Mouse (Mus musculus) forebrain, postnatal 0 days (tissue): ENCODE measurements around the gene Mrm1. TPM values are rescaled to one million over a fixed set of nuclear protein-coding genes. Genes with fewer than 3 reads are reported as not detected.

Source experiments
- ATAC-seq: fragments of 200-750 bp; cut with Nextera tagmentation; 2 replicates; pipeline ENCODE4 v1.8.0; 2017; ENCODE audit warnings: mild to moderate bottlenecking, moderate library complexity
- DNase-seq: peaks from one replicate; pipeline ENCODE4 v3.0.0-alpha.2; 2015
- H3K27ac ChIP-seq: fragments of 300-500 bp; sonication (generic); 2 replicates; pipeline ENCODE4 v1.5.1; 2014; ENCODE audit warnings: low read depth, mild to moderate bottlenecking, antibody characterized with exemption, low read length, moderate library complexity, mixed read lengths
- H3K27me3 ChIP-seq: fragments of 300-500 bp; sonication (generic); 2 replicates; pipeline ENCODE4 v1.6.1; 2014; ENCODE audit warnings: mild to moderate bottlenecking, low read length, mixed read lengths; ENCODE audit not compliant: insufficient read depth
- H3K36me3 ChIP-seq: fragments of 300-500 bp; sonication (generic); 2 replicates; pipeline ENCODE4 v1.6.1; 2014; ENCODE audit warnings: mild to moderate bottlenecking, moderate library complexity; ENCODE audit not compliant: insufficient read depth
- H3K4me1 ChIP-seq: fragments of 300-500 bp; sonication (generic); 2 replicates; pipeline ENCODE4 v1.6.1; 2014; ENCODE audit warnings: antibody characterized with exemption; ENCODE audit not compliant: insufficient read depth
- H3K4me2 ChIP-seq: fragments of 300-500 bp; sonication (generic); 2 replicates; pipeline ENCODE4 v1.6.1; 2014; ENCODE audit warnings: low read depth, mild to moderate bottlenecking, moderate library complexity
- H3K4me3 ChIP-seq: fragments of 300-500 bp; sonication (generic); 2 replicates; pipeline ENCODE4 v1.5.1; 2014; ENCODE audit warnings: low read depth, low read length, mixed read lengths
- H3K9ac ChIP-seq: fragments of 300-500 bp; sonication (generic); 2 replicates; pipeline ENCODE4 v1.6.1; 2014; ENCODE audit warnings: mild to moderate bottlenecking
- H3K9me3 ChIP-seq: fragments of 300-500 bp; sonication (generic); 2 replicates; pipeline ENCODE4 v1.6.1; 2016; ENCODE audit warnings: low read length
- CTCF ChIP-seq: sonication (generic); IDR thresholded peaks from 2 replicates; pipeline ENCODE4 v1.5.1; 2016; ENCODE audit warnings: antibody characterized with exemption, control low read depth, low read depth
- WGBS: fragments of 180-500 bp; shearing (Covaris S2); extraction: QIAGEN DNeasy Blood & Tissue Kit; methylation state at CpG from one replicate; pipeline ENCODE4 v1.1.7; 2014; 5-methylcytosine and 5-hydroxymethylcytosine counted together
- polyA plus RNA-seq: library from polyadenylated mRNA; unstranded; fragments of >200 nt; fragmentation: Nextera tagmentation; extraction: Ambion mirVana; gene quantifications from 2 replicates; pipeline ENCODE4 v1.2.1, GENCODE M21; 2015
- total RNA-seq: library from RNA; depleted of rRNA; stranded (reverse); fragments of >200 nt; gene quantifications from 2 replicates; pipeline ENCODE4 v1.2.3, GENCODE M21; 2014

Gene Mrm1
- total and polyA plus RNA-seq, 2 experiments from 2014 or later, result 12.8 to 14.6 TPM

GRCm38 (mm10) chr11:84790383-84790782, 28.9 kb downstream of the Mrm1 start:
- DNase-seq, result no peak
- Histone ChIP-seq H3K27me3 (peaks cover 8% of the 10 kb centered on the region; the same call in 1 of the 2 replicates), H3K36me3 (no peaks in the 10 kb centered on the region), H3K4me3 (no peak overlapping the region), H3K27ac (no peak overlapping the region), H3K9ac (no peak overlapping the region), H3K4me1 (no peaks in the 10 kb centered on the region), H3K9me3 (no peaks in the 10 kb centered on the region), H3K4me2 (no peak overlapping the region)
- no peak for ATAC-seq
- 45% methylated on average over 6 of the region's 6 CpGs for WGBS
- TF ChIP-seq CTCF, result no peak

- Histone ChIP-seq H3K27me3 (peaks cover 48% of the 10 kb centered on the region), H3K36me3 (no peaks in the 10 kb centered on the region), H3K9ac (no peak overlapping the region), H3K9me3 (no peaks in the 10 kb centered on the region), H3K4me3 (no peak overlapping the region), H3K4me1 (peaks cover 16% of the 10 kb centered on the region; the same call in 1 of the 2 replicates), H3K27ac (no peak overlapping the region), H3K4me2 (peak overlapping the region; percentile 24)
- DNase-seq, result peak; percentile 38
- 1% methylated on average over 19 of the region's 19 CpGs for WGBS
- peak; percentile 55; the same call in 1 of the 2 replicates for ATAC-seq
- TF ChIP-seq CTCF, result no peak
Measured at GRCm38 (mm10) chr11:84780143-84780870, 39.0 kb downstream of the Mrm1 start.

GRCm38 (mm10) chr11:84775560-84775959, 43.8 kb downstream of the Mrm1 start:
- Histone ChIP-seq H3K9me3 (no peaks in the 10 kb centered on the region), H3K27ac (no peak overlapping the region), H3K4me3 (no peak overlapping the region), H3K4me1 (peaks cover 11% of the 10 kb centered on the region; the same call in 1 of the 2 replicates), H3K27me3 (peaks cover 60% of the 10 kb centered on the region), H3K9ac (no peak overlapping the region), H3K36me3 (no peaks in the 10 kb centered on the region), H3K4me2 (no peak overlapping the region)
- TF ChIP-seq CTCF, result no peak
- 5% methylated on average over 4 of the region's 4 CpGs for WGBS
- ATAC-seq, result peak; percentile 50; the same call in 1 of the 2 replicates
- DNase-seq, result peak; percentile 55

GRCm38 (mm10) chr11:84774870-84775514, 44.3 kb downstream of the Mrm1 start:
- H3K9ac ChIP-seq, result no peak overlapping the region
- DNase-seq (no peak), ATAC-seq (no peak)
- H3K36me3 ChIP-seq, result no peaks in the 10 kb centered on the region
- H3K27me3 ChIP-seq, result peaks cover 60% of the 10 kb centered on the region
- H3K4me2 ChIP-seq, result no peak overlapping the region
- no peaks in the 10 kb centered on the region for H3K9me3 ChIP-seq
- 19% methylated on average over 13 of the region's 13 CpGs for WGBS
- 0 out of 2 replicates have a peak, but pooled peaks cover 5% of the 10 kb centered on the region for H3K4me1 ChIP-seq
- no peak overlapping the region for H3K27ac ChIP-seq
- no peak overlapping the region for H3K4me3 ChIP-seq
- TF ChIP-seq CTCF, result no peak

- Histone ChIP-seq H3K36me3 (no peaks in the 10 kb centered on the region), H3K9me3 (no peaks in the 10 kb centered on the region), H3K4me2 (no peak overlapping the region), H3K9ac (no peak overlapping the region), H3K4me3 (no peak overlapping the region), H3K27me3 (peaks cover 50% of the 10 kb centered on the region), H3K27ac (no peak overlapping the region), H3K4me1 (no peaks in the 10 kb centered on the region)
- WGBS, result 70% methylated on average over 6 of the region's 6 CpGs
- no peak for DNase-seq
- ATAC-seq, result no peak
- TF ChIP-seq CTCF, result no peak
Measured at GRCm38 (mm10) chr11:84767898-84768297, 51.4 kb downstream of the Mrm1 start.

GRCm38 (mm10) chr11:84765125-84765524, 54.2 kb downstream of the Mrm1 start:
- WGBS, result 31% methylated on average over 5 of the region's 5 CpGs
- Histone ChIP-seq H3K4me3 (no peak overlapping the region), H3K36me3 (no peaks in the 10 kb centered on the region), H3K4me1 (peaks cover 6% of the 10 kb centered on the region; the same call in 1 of the 2 replicates), H3K4me2 (no peak overlapping the region), H3K9ac (no peak overlapping the region), H3K27ac (no peak overlapping the region), H3K9me3 (no peaks in the 10 kb centered on the region), H3K27me3 (peaks cover 31% of the 10 kb centered on the region)
- ATAC-seq (no peak), DNase-seq (no peak)
- no peak for TF ChIP-seq CTCF

GRCm38 (mm10) chr11:84764527-84764961, 54.8 kb downstream of the Mrm1 start:
- H3K27me3 ChIP-seq, result peaks cover 28% of the 10 kb centered on the region
- no peak overlapping the region for H3K4me2 ChIP-seq
- DNase-seq (no peak), ATAC-seq (no peak)
- no peak overlapping the region for H3K27ac ChIP-seq
- H3K36me3 ChIP-seq, result no peaks in the 10 kb centered on the region
- peaks cover 6% of the 10 kb centered on the region; the same call in 1 of the 2 replicates for H3K4me1 ChIP-seq
- no peaks in the 10 kb centered on the region for H3K9me3 ChIP-seq
- 5% methylated on average over 20 of the region's 21 CpGs for whole genome bisulfite sequencing
- no peak overlapping the region for H3K4me3 ChIP-seq
- no peak overlapping the region for H3K9ac ChIP-seq
- TF ChIP-seq CTCF, result no peak
